Mouse (Mus musculus) layer of hippocampus, adult 9-10 months (tissue): ENCODE measurements around the gene Prkce.

Experiments used
- DNase-seq: peaks from one replicate; pipeline ENCODE4 v3.0.0; 2022; ENCODE audit warnings: low spot score

Gene Prkce

DNA sequence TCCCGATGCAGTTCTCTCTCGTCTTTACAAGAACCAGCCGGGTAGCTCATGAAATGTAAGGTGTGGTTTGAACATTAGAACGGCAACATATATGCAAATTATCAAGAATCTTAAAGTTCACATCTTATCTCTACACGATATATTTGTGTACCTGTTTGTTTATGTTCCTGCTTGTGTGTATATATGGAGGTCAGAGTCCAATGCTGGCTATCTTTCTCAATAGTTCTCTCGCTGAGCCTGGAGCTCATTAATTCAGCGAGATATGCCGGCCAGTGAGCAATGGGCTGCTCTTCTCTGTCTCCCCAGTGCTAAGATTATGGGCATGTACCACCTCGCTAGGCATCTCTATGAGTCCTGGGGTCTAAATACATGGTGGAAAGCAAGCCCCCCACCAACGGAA is 356.3 kb downstream of the Prkce start:
- no peak for DNase-seq

DNA sequence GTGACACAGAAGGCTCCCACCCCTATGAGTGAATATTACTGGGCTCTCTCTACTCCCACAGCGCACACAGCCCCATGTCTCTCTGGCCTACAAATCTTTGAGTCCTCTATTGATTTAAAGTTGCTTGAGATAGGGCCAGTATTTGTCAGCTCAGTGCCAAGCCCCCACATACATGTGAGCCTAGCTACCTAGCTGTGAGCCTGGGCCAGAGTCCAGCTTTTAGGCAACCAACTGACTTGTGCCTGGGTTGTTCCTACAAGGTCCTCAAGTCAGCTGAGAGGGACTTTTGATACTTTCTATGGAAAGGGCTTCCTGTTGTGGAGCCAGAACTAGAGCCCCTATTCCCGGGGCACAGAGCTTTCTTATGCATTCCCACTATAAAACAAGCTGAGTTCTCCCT is 357.5 kb downstream of the Prkce start:
- no peak for DNase-seq

DNA sequence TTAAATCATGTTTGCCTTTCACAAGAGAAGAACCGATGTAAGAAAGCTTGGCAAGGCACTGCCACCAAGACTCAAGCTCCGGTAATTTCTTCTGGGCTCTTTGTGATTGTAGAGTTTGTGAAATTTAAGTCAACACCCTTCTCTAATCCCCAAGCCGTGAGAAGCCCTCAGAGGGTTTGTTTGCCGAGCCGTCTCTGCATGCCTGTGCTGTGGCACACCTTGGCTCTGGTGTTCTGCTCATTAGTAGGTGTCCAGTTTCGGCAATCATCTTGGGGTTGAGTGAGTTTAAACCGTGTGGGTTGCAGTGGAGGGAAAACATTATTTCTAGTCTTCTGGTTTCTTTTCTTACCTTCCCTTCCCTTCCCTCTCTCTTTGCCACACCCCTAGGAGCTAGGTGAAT is 358.4 kb downstream of the Prkce start:
- no peak for DNase-seq

DNA sequence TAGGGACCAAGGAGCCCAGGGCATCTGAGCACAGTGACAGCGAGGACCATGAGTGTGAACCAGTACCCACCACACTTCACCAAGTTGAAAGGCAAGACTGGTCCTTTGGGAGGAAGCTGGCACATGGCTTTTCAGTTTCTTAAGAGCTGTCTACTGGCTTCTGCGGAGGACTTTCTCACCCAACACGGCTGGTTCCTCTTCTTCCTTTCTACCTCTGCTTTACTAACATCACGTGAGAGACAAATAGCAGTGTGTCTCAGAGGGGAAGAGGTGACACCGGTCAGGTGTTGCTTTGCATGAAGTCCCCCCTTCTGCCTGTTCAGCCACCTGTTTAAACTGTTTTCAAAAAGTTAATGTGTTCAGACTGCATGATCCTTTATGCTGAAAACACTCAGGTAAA is 359.7 kb downstream of the Prkce start:
- DNase-seq = no peak

DNA sequence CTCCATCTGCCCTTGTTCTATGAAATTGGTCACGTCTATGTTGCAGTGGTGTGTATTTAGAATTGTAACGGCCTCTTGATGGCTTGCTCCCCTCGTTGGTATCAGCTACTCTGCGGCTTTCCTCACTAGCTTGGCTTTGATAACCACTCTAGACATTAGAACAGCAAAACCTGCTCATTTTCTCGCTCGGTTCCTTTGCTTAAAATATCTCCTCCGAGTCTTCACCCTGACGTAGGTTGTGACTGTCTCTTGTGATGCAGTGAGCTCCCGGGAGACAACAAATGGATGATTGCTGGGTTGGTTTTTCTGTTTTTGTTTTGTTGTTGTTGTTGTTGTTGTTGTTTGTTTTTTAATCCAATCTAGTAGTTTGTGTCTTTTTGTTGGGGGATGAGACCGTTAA is 361.4 kb downstream of the Prkce start:
- DNase-seq = no peak

DNA sequence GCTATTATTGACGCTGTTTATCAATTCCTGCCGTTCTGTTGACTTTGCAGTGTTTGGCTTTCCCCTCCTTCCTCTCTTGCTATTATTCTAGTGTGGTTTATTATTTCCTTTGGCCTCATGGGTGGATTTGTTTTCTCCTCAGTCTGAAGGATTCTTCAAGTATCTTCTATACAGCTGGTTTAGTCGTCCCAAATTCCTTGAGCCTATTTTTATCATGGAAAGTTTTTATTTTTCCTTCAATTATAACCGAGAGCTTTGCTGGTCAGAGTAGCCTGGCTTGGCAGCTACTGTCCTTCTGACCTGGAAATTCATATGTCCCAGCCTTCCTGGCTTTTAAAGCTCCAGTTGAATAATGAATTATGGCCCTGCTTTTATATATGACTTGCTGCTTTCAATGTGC is 361.8 kb downstream of the Prkce start:
- no peak for DNase-seq

DNA sequence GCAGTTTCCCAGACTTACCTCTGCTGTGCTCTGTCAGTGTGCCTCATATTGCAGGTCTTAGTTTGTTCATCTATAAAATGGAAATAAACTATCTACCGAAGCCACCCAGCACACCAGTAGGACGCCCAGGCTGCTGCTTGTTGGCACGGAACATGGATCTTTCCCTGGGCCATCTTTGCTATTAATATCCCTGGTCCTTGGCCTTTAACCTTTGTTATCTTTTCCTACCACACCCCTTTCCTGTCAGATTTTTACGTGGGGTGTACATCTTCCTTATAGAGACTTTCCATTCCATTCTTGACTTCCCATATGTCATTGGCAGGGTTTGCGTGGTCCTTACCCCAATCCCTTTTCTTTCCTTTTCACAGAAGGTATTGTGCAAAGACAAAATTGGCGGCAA is 363.6 kb downstream of the Prkce start:
- DNase-seq = no peak

DNA sequence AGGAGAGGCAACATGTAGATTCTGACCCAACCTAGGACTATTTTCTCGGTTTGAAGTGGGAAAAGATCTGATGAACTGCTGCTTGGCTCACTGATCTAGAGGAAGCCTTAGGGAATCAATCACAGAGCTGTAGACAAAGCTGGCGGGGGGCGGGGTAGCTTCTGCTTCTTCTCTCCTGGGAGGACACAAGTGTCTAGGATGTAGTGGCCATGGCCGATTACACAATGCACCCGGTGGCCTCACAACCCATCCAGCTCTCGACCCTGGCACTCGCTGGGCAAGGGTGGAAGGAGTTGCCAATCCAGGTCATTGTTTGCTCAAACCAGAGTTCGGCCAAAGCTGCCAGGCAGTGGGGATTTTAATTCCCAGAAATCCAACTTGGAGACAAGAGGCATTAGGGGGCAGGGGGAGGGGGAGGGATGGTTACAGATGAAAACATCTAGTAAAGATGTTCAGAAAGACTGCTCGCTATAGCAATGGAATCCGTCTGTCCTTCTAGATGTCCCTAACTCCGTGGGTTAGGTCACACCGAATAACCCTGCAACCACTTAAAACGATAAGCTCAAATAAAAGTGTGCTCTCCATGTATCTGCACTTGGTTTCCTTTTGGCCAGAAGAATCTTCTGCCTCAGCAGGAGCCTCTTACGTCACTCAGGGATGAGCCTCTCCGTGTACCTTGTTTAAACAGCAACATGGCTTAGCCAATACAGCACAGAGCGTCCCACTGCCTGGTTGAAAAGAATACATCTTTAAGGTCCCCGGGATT is 365.4 kb downstream of the Prkce start:
- no peak for DNase-seq

DNA sequence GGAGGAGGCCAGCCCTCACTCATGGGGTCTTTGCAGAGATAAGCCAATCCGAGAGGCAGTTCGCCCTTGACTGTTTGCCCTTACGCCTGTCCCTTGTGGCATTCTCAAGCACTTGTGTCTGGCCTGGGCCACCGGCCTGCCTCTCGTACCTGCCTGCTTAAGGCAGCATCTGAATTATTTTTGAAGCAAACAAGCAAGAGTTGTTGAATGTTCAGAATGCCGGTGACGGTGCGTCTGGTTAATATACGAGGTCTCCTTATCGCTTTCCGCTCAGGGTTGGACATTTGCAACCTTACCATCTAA is 365.9 kb downstream of the Prkce start:
- no peak for DNase-seq

DNA sequence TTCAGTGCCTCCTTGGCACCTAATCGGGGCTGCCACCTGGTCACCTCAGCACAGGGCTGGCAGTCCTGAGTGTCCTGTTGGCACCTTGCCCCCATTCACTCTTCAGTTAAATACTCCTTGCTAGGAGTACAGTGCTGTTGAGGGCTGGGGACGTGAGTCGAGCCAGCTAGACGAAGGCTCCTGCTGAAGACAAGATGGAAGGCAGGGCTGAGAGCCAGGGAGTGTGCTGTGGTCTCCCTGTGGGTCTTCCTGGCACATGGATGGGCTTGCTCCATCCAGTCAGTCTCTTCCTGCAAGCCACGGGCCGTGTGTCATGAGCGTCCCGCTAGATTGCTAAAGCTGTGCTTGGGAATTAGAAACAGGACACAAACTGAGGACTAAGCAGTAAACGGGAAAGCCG is 367.5 kb downstream of the Prkce start:
- no peak for DNase-seq

DNA sequence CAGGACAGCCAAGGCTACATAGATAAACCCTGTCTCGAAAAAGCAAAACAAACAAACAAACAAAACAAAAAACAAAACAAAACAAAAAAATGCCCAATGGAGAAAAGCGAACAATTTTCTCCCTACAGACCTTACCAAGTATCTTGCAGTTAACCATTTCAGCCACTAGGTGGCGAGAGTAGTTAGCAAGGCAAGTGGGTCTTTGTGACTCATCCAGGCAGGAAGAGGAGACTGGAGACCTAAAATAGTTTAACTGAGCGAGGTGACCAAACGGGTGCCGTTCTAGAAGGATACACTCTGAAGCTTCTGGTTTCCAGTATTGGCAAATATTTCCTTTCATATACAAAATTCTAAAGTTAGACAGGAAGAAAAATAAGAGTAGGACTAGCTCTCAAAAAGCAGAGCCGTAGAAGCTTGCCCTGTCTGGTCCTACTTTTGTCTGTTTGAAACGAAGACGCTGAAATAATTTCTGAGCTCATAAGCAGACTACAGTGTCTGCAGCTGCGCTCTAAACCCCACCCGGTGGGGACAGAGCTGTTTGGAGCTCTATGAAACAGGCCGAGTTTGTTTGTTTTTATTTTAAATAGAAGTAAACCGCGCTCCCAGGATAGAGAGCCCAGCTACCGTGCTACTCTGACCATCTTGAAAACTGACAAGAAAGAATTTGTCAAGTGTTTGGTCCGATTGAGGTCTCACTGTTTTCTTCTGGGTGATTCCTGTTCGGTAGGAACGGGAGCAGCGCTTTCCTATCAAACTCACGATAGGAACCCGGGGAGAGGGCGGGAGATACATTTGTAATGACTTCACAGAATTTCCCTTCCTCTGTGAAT is 368.5 kb downstream of the Prkce start:
- DNase-seq = peak; percentile 90

DNA sequence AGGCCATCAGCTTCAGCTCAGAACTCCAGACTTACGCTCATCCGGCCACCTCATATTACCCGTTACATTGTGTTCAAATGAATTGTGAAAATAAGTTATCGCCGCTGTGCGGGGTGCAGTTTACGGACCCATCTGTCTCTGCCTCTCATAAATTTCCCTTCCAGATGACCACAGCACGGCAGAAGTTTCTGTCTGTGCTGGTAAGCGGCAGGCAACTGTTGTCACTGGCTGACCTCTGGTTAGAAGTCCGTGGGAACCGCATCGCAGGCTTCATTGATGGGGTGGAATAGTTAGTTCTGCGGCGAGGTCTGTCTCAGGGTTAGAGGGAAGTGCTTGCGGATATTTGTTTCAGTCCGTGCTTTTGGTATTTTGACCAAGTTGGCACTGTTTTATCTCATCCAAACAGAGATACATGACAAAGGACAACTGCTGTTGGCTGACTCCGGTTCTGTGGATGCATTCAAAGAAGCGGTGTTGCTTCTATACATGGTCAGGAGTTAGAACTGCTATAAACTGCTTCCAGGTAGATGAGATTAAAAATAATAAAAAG is 372.4 kb downstream of the Prkce start:
- no peak for DNase-seq

DNA sequence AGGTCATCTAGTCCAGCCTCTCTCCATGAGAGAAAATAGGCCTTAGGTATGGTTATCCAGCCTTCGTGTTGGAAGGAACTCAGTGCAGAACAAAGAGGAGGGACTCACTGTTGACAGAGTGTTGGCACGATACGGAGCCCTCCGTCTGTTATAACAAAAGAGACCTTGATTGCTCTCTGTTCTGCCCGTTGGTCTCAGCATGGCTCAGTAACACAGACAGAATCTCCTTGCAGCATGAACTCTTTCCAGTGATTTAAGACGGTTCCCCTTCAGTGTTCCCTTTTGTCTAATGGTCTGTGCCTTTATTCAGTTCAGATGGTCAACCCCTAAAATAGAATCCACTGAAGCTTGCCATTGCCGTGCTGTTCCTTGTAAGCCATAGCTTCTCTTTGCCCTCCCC is 378.9 kb downstream of the Prkce start:
- DNase-seq = no peak

DNA sequence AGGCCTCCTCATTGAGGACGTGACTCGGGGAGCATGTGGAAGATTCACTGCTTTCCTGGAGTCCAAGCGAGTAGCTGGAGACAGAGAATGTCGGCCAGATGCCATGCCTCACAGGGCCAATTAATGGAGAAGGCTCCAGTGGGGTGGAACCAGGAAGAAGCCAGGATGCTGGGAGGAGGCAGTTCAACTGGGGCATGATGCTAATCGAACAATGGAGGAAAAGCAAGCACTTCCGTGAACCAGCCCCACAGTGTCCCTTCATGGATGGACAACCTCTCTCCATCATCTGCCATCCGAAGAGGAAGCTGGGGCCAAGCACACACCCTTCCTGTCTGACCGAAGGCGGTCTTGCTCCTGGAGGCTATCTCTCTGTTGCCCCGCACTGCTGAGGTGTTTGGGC is 381.5 kb downstream of the Prkce start:
- DNase-seq = no peak

DNA sequence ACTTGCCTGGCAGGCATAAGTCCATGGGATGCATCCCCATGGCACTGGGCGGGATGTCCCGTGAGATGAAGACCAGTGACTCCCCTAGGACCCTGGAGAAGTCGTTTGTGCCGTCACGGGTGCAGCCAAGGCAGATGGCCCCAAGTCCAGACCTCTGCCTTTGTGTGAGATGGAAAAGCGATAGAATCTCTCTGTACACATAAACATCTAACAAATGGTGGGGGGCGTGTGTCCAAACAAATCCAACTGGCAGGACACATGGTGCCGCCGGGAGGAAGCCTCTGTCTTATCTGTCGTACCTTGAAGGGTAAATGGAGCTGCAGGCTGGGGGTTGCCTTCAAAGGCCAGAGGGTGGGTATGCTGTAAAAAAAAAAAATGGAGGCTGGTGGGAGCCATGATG is 384.0 kb downstream of the Prkce start:
- no peak for DNase-seq

DNA sequence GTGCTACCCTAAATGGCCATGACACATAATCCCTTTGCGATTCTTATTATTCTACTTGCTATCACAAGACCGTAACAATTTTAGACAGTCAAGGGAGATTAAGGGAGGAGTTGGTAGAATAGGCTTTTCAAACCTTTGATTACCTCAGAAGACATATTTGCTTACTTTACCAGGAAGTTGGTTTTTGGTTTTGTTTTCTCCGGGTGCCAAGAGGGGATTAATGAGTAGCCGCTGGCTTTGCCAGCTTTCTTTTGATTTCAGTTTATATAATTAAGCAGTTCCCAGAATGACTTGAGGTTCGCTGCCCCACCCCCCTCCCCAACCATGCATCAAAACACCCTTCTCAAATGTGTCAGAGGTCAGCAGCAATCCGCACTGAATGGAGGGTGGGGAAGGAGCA is 384.4 kb downstream of the Prkce start:
- DNase-seq = no peak

DNA sequence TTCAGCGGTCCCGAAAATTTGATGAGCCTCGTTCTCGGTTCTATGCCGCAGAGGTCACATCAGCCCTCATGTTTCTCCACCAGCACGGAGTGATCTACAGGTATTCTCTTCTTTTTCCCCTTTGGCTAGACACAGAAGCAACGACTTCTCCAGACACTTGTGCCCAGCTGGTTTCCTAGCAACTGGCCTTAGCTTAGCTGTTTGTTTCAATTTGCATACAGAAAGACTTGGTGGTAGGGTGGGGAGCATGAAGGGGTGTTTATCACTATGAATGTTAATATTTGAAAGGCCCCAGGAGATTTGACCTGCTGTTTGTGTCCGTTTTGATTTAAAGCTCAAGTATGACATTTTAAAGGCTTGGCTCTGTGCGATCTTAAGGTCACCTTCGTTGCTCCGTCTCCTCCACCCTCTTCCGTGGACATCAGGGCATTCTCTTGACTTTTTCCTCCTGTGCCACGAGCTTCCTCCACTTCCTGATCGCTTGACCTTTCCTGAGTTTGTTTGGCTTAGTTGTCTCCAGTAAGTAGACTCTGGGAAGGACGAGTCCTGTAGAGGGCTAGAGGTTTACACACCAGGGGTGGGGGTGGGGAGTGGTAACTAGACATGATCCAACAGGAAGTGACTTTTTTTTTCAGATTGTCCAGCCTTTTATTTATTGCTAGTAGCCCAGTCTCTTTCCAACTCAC is 391.8 kb downstream of the Prkce start:
- no peak for DNase-seq

DNA sequence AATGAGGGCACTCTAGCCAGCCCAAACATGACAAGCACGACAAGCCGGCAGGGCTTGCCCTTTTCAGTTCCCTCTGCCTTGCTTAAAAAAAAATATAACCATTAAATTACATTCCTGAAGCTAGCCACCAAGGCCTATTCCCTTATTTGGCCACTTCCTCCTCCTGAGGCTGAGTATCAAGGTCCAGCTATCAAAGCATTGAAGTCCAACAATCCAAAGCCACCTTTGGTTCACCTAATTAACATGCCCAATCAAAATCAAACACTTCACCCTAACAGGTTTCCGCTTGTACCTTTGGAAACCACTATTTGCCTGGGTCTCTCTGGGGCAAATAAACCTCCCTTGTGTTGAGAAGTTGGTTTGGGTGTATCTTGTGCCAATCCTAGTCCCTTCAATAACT is 392.9 kb downstream of the Prkce start:
- DNase-seq = no peak

DNA sequence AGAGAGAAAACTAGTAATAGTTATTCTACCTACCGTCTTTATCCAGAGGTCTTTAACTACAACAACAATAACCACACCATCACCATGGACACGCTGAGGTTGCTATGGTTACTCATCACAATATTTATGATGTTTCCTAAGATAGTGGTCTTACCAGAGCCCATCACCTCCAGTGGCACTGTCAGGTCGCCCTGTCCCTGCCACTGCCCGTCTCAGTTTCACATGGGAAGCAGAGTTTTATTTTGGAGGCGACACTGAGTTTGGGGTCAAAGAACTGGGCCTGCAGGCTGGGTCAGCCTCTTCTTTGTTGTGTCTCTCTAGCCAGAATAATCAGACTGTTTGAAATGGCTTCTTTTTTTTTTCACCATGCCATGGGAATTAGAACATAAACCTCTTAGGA is 402.9 kb downstream of the Prkce start:
- DNase-seq = no peak

DNA sequence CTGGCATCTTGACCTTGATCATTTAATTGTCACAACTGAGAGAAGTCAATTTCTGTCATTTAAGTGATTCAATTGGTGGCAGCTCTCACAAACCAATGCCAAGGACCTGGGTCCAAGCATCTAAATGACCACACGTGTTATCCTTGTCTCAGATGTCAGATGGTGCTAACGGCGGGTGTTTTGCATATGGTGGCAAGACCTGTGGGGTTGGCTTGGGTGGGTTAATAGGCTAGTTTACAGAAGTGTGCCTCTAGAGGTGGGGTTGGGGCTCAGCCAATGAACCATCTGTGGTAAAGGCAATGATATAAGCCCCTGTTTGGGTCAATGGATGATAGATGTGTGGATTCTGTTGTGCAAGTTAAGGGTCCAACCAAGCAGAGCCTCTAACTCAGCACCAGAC is 403.7 kb downstream of the Prkce start:
- no peak for DNase-seq

DNA sequence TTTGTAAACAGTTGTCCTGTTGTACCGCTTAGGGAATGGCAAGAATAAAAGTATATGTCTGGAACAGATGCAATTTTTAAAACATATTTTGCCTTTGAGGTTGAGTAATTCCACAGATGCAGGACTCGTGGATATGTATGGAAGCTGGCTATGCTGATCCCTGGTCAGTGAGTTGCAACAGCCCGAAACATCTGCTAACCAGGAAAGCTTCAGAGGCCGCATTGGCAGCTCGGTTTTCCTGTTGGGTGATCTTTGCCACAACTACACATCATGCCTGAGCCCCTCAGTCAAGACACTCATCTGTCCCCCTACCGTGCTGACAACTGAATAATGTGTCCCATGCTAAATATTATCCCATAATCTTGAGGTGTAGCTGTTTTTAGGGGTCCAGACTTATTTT is 404.6 kb downstream of the Prkce start:
- no peak for DNase-seq

DNA sequence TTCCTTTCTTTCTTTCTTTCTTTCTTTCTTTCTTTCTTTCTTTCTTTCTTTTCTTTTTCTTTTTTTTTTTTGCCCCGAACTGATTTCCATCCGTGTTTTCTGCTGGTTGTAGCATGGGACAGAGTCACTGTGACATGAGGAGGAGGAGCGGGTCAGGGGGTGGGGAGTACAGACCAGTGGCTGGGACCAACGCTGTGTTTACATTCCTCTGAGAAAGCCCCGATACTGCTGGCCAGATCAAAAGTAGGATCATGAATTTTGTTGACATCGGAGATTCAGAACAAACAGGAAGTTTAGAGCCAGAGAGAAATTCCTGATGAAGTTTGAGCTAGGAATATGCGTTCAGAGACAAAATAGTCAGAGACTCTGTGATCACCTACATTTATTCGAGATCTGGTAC is 405.0 kb downstream of the Prkce start:
- DNase-seq = no peak
